Mouse (Mus musculus) layer of hippocampus, postnatal 10 days (tissue): Measurements from ENCODE around the gene Acr. TPM values are rescaled to one million over a fixed set of nuclear protein-coding genes. Genes with fewer than 3 reads are reported as not detected.
A peak's percentile ranks its signal among the peaks of the same experiment; 100 is the strongest.

Experiments
- DNase-seq, 2 experiments: peaks; one replicate each; pipeline ENCODE4 v3.0.0; 2021; ENCODE audit warnings: low spot score in 2 of 2
- total RNA-seq, 2 experiments: library from RNA; stranded (reverse); gene quantifications; 2 replicates each; pipeline ENCODE4 v1.2.3; 2021

Gene Acr
- total RNA-seq, 2 experiments from 2014 or later, result 1.8 to 3.1 TPM

GRCm38 (mm10) chr15:89547824-89548601 lies 20.1 kb upstream of the Acr start:
- DNase-seq, result peak; percentile 62 to 65

GRCm38 (mm10) chr15:89548837-89549236 lies 19.3 kb upstream of the Acr start:
- peak; percentile 78 to 82 for DNase-seq

- no peak for DNase-seq
Observed at GRCm38 (mm10) chr15:89550506-89550905, 17.6 kb upstream of the Acr start.

GRCm38 (mm10) chr15:89551733-89552132 lies 16.4 kb upstream of the Acr start:
- DNase-seq, result no peak

GRCm38 (mm10) chr15:89555591-89555990 lies 12.5 kb upstream of the Acr start:
- DNase-seq, result no peak

- DNase-seq, result peak in 1 of 2 experiments; percentile 52
Observed at GRCm38 (mm10) chr15:89556401-89557178, 11.5 kb upstream of the Acr start.

GRCm38 (mm10) chr15:89557179-89557995 lies 10.7 kb upstream of the Acr start:
- no peak for DNase-seq

- peak in 1 of 2 experiments; percentile 28 for DNase-seq
Observed at GRCm38 (mm10) chr15:89557996-89558390, 10.1 kb upstream of the Acr start.

- no peak for DNase-seq
Observed at GRCm38 (mm10) chr15:89559202-89559731, 8.9 kb upstream of the Acr start.

- no peak for DNase-seq
Observed at GRCm38 (mm10) chr15:89572147-89572546, 4.0 kb downstream of the Acr start.

- DNase-seq, result peak in 1 of 2 experiments; percentile 1
Observed at GRCm38 (mm10) chr15:89582494-89582893, 14.4 kb downstream of the Acr start.

- DNase-seq, result no peak
Observed at GRCm38 (mm10) chr15:89585101-89585500, 17.0 kb downstream of the Acr start.

- DNase-seq, result no peak
Observed at GRCm38 (mm10) chr15:89585631-89586030, 17.5 kb downstream of the Acr start.

GRCm38 (mm10) chr15:89589146-89589545 lies 21.0 kb downstream of the Acr start:
- DNase-seq, result no peak

- peak in 1 of 2 experiments; percentile 42 for DNase-seq
Observed at GRCm38 (mm10) chr15:89591317-89591716, 23.2 kb downstream of the Acr start.

- DNase-seq, result peak; percentile 83 to 89
Observed at GRCm38 (mm10) chr15:89591723-89592455, 23.8 kb downstream of the Acr start, which contains the start of gene Rabl2. Rabl2 (minus strand) TSS chr15:89591923.

- no peak for DNase-seq
Observed at GRCm38 (mm10) chr15:89592548-89592947, 24.4 kb downstream of the Acr start.

- no peak for DNase-seq
Observed at GRCm38 (mm10) chr15:89605822-89606570, 37.9 kb downstream of the Acr start.

GRCm38 (mm10) chr15:89607480-89607879 lies 39.4 kb downstream of the Acr start:
- DNase-seq, result no peak

GRCm38 (mm10) chr15:89607888-89608287 lies 39.8 kb downstream of the Acr start:
- DNase-seq, result no peak
